Mouse (Mus musculus) C2C12 (cell line): Measurements from ENCODE around the gene Fgf15. TPM values are rescaled to one million over a fixed set of nuclear protein-coding genes. Genes with fewer than 3 reads are reported as not detected.

Experiments
- H3K27me3 ChIP-seq: one replicate; pipeline ENCODE4 v1.6.1; 2011; ENCODE audit not compliant: control insufficient read depth, insufficient read depth, insufficient read length
- H3K36me3 ChIP-seq: one replicate; pipeline ENCODE4 v1.6.1; 2011; ENCODE audit not compliant: control insufficient read depth, insufficient read depth
- H3K4me3 ChIP-seq: one replicate; pipeline ENCODE4 v1.5.1; 2011; ENCODE audit warnings: mild to moderate bottlenecking, control low read depth; ENCODE audit not compliant: poor library complexity, insufficient read depth, severe bottlenecking
- H3K79me2 ChIP-seq: one replicate; pipeline ENCODE4 v1.6.1; 2011; ENCODE audit not compliant: control insufficient read depth, insufficient read depth
- H3K79me3 ChIP-seq: one replicate; pipeline ENCODE4 v1.6.1; 2011; ENCODE audit warnings: low read depth, control low read depth
- H3ac ChIP-seq: one replicate; pipeline ENCODE3; 2011; ENCODE audit warnings: low read depth; ENCODE audit not compliant: control insufficient read depth, insufficient read length
- CEBPB ChIP-seq: IDR thresholded peaks from one replicate; pipeline ENCODE4 v1.6.1; 2011; ENCODE audit warnings: low read depth, mild to moderate bottlenecking, control low read depth, moderate library complexity
- CTCF ChIP-seq: IDR thresholded peaks from one replicate; pipeline ENCODE4 v1.5.1; 2011; ENCODE audit not compliant: control insufficient read depth, insufficient read depth, insufficient read length
- FOSL1 ChIP-seq: IDR thresholded peaks from one replicate; pipeline ENCODE4 v1.8.0; 2011; ENCODE audit warnings: mild to moderate bottlenecking, low read length; ENCODE audit not compliant: poor library complexity, insufficient read depth, severe bottlenecking
- MAX ChIP-seq: IDR thresholded peaks from one replicate; pipeline ENCODE4 v1.6.1; 2011; ENCODE audit warnings: mild to moderate bottlenecking, control low read depth
- MYOD1 ChIP-seq: IDR thresholded peaks from one replicate; pipeline ENCODE4 v1.6.1; 2011; ENCODE audit warnings: low read depth; ENCODE audit not compliant: control insufficient read depth, insufficient read length
- MYOG ChIP-seq: IDR thresholded peaks from one replicate; pipeline ENCODE4 v1.6.1; 2011; ENCODE audit not compliant: control insufficient read depth, insufficient read length; ENCODE audit errors: extremely low read depth
- USF1 ChIP-seq: IDR thresholded peaks from one replicate; pipeline ENCODE4 v1.6.1; 2011; ENCODE audit warnings: low read depth, mild to moderate bottlenecking, control low read depth, moderate library complexity
- polyA plus RNA-seq: library from polyadenylated mRNA; unstranded; fragments of >200 nt; fragmentation: generic; extraction: Trizol; gene quantifications from one replicate; pipeline ENCODE4 v1.2.1, GENCODE M21; 2012; ENCODE audit warnings: missing spikeins

Gene Fgf15
- polyA plus RNA-seq, 1 experiment, result 0.02 TPM

DNA sequence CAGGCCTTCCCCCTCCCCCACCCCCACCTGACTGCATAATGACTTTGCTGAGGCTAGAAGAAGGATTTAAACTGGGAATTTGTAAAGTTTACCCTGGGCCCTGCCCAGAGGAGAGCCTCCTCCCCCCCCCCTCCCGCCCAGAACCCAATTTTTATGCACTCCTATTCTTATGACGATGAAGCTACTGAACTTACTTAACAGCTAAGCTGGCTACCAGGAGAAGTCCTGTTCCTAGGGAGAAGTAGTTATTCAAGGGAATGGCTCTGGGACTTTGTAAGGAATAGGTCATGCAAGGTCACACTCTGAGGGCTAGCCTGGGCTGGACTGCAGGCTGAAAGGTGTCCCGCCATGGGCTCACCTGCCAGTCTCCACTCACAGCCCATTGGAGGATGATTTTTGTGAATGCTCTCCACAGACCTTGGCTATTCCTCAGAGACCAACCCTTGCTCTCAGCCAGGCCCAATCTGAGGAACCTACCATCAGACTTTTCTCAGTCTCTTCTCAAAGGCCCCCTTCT is 38.4 kb upstream of the Fgf15 start:
- TF ChIP-seq MAX, result no peak
- no peak for TF ChIP-seq CTCF
- TF ChIP-seq CEBPB, result no peak
- TF ChIP-seq MYOG, result no peak
- Histone ChIP-seq H3K4me3 (no peak overlapping the region), H3K36me3 (no peaks in the 10 kb centered on the region), H3ac (no peak overlapping the region), H3K27me3 (peaks cover 40% of the 10 kb centered on the region), H3K79me2 (no peaks in the 10 kb centered on the region), H3K79me3 (no peaks in the 10 kb centered on the region)

GRCm38 (mm10) chr7:144858702-144859101 is 37.6 kb upstream of the Fgf15 start:
- H3K36me3 ChIP-seq, result no peaks in the 10 kb centered on the region
- TF ChIP-seq FOSL1, result no peak
- no peak for TF ChIP-seq MYOG
- no peak for TF ChIP-seq MYOD1
- TF ChIP-seq CTCF, result no peak
- TF ChIP-seq MAX, result no peak
- no peak for TF ChIP-seq USF1
- H3ac ChIP-seq, result no peak overlapping the region
- peaks cover 48% of the 10 kb centered on the region for H3K27me3 ChIP-seq
- H3K79me3 ChIP-seq, result no peaks in the 10 kb centered on the region
- no peak overlapping the region for H3K4me3 ChIP-seq
- no peaks in the 10 kb centered on the region for H3K79me2 ChIP-seq

GRCm38 (mm10) chr7:144861056-144861768 is 35.1 kb upstream of the Fgf15 start:
- no peaks in the 10 kb centered on the region for H3K79me2 ChIP-seq
- no peak for TF ChIP-seq CTCF
- TF ChIP-seq CEBPB, result no peak
- no peak for TF ChIP-seq USF1
- no peak for TF ChIP-seq MYOG
- TF ChIP-seq MYOD1, result no peak
- no peak for TF ChIP-seq MAX
- TF ChIP-seq FOSL1, result no peak
- H3K79me3 ChIP-seq, result no peaks in the 10 kb centered on the region
- no peaks in the 10 kb centered on the region for H3K36me3 ChIP-seq
- no peak overlapping the region for H3ac ChIP-seq
- peaks cover 56% of the 10 kb centered on the region for H3K27me3 ChIP-seq
- H3K4me3 ChIP-seq, result no peak overlapping the region

DNA sequence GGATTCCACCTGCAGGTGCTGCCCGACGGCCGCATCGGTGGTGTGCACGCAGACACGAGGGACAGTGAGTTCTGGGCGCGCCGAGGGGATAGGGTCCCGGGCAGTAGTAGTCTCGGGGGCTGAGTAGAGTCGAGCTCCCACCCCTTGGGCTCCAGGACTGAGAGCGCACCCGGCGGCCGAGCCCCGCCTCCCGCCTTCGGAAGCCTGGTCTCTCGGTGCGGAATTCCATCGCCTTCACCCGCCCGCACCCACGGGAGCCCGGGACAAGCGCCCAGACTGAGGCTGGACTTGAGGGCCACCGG is 34.6 kb upstream of the Fgf15 start:
- Histone ChIP-seq H3ac (no peak overlapping the region), H3K79me2 (no peaks in the 10 kb centered on the region), H3K36me3 (no peaks in the 10 kb centered on the region), H3K4me3 (no peak overlapping the region), H3K27me3 (peaks cover 56% of the 10 kb centered on the region), H3K79me3 (no peaks in the 10 kb centered on the region)
- no peak for TF ChIP-seq MYOG
- no peak for TF ChIP-seq MYOD1
- TF ChIP-seq CEBPB, result no peak

DNA sequence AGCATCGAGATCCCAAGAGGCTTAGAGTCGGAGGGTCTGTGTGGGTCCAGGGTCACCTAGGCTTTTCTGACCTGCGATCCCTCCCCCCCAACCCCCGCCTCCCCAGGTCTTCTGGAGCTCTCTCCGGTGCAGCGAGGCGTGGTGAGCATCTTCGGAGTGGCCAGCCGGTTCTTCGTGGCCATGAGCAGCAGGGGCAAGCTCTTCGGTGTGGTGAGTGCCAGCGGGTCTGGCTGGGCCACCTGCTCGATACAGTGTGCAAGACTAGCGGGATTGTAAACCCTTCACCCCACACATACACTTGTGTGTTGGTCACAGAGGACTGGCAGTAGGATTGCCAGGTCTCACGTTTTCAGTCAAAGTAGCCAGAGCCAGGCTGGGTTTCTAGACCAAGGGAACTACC is 34.2 kb upstream of the Fgf15 start:
- Histone ChIP-seq H3K79me2 (no peaks in the 10 kb centered on the region), H3K4me3 (no peak overlapping the region), H3ac (no peak overlapping the region), H3K79me3 (no peaks in the 10 kb centered on the region), H3K27me3 (peaks cover 56% of the 10 kb centered on the region), H3K36me3 (no peaks in the 10 kb centered on the region)
- TF ChIP-seq MYOG (no peak), FOSL1 (no peak), MAX (no peak), CEBPB (no peak), USF1 (no peak), CTCF (no peak), MYOD1 (no peak)

- H3K79me2 ChIP-seq, result no peaks in the 10 kb centered on the region
- peaks cover 62% of the 10 kb centered on the region for H3K27me3 ChIP-seq
- H3K79me3 ChIP-seq, result no peaks in the 10 kb centered on the region
- TF ChIP-seq MYOG, result no peak
- no peak for TF ChIP-seq MYOD1
- no peak for TF ChIP-seq MAX
- TF ChIP-seq FOSL1, result no peak
- no peak for TF ChIP-seq USF1
- TF ChIP-seq CTCF, result no peak
- TF ChIP-seq CEBPB, result no peak
- no peak overlapping the region for H3ac ChIP-seq
- H3K4me3 ChIP-seq, result no peak overlapping the region
- no peaks in the 10 kb centered on the region for H3K36me3 ChIP-seq
These were observed 33.6 kb upstream of the Fgf15 start for GRCm38 (mm10) chr7:144862712-144863111.
